Mouse (Mus musculus): ENCODE results near the gene M1ap.
A peak's percentile ranks its signal among the peaks of the same experiment; 100 is the strongest.

Gene M1ap

DNA sequence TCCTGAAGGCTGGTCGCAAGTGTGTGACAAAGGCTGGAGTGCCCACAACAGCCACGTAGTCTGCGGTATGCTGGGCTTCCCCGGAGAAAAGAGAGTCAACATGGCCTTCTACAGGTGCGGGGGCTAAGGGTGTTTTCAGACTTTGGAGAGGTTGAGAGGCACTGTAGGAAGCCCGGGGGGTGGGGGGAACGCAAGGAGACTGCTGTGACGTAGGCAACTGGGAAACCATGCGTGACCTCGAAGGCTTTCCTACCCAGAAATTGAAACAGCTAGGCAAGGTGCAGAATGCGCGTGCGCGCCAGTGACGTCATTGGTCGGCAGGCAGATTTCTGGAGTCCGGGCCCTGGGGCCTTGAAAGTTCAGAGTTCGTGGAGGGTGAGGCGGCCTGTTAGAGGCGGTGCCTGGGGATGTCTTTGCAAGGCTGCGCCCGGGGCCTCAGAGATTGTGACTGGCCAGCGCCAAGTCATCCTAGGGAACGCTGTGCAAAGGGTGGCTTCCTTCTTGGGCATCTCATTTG is 91.9 kb downstream of the M1ap start:
- DNase-seq, result peak; percentile 85

DNA sequence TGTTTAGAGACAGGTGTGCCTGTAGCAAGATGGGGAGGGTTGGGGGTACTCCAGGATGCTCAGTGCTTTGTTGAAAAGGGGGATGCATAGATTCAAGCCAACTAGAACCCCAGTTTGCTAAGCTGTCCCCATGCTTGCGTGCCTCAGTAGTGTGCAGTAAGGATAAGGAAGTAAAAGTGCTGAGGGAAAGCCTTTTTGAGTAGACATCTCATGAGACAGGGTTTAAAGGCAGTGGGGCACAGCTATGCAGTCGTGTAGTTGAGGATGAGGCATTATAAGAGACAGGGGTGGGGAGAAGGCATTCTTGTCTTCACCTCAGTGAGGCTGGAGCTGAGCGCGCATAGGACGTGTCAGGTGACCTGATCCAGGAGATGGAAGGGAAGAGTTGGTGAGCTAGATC is 93.9 kb downstream of the M1ap start:
- no peak for DNase-seq

DNA sequence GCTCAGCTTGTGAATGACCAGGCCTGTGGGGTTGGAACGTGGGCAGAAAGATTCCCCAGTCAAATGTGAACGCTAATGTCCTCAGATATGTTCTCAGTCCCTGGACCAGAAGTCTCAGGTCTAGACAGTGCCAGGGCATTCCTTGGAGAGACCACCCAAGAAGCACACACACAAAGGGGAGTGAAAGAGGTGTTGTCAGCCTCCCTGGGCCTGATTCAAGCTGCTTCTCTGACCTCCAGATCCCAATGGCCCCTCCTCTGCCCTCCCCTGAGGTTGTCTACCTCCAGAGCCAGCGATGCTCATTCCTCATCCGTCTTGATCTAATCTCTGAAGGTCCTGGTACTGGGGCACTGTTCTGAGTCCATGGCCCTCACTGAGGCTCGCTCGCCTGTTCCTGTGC is 96.9 kb downstream of the M1ap start:
- DNase-seq, result no peak

DNA sequence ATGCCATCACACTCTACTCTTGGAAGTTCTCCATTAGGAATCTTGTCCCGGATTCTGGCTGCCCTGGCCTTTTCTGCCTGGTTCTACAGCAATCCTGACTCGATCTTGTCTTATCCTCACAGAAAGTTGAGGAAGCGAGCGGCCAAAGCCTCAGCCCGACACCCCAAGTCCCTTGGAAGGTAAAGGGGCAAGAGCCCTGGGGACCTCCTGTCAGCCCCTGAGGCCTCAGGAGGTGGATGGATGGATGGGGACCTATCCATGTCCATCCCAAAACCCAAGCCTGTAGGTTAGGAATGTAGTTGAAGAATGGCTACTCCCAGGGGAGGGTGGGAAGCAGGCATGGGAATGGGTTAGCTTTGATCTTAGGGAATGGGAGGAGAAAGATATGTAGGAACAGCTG is 97.3 kb downstream of the M1ap start:
- no peak for DNase-seq

DNA sequence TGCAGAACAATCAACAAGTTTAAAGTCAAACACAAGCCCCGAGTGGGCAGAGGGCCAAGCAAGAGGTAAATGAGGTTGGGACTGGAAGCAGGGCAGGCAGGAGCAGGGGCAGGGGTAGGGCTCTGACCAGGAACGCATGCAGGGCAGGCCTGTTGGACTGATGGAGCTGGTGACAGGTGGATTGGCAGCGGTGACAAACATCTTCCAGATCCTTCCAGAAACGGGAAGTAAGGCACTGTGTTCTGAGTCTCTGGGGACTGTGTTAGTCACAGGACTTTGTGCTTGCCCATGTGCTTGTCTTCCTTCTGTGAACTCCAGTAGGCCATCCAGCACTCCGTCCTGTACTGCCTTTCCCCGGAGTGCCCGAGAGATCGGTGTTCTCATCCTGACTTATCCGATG is 98.0 kb downstream of the M1ap start:
- DNase-seq, result no peak

DNA sequence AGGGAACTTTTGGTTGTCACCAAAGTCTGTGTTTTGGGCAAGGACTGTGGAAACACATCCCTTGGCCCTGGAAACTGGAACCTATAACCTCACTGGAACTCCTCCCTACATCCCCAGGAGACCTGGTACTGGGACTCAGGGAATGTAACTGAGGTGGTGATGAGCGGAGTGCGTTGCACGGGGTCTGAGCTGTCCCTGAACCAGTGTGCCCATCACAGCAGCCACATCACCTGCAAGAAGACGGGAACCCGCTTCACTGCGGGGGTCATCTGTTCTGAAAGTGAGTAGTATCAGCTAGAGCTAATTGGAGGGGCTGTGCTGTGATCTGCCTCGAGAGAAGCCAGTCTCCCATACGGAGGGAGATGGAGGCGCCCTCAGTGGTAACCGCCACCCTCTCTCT is 102.7 kb downstream of the M1ap start:
- DNase-seq, result no peak

DNA sequence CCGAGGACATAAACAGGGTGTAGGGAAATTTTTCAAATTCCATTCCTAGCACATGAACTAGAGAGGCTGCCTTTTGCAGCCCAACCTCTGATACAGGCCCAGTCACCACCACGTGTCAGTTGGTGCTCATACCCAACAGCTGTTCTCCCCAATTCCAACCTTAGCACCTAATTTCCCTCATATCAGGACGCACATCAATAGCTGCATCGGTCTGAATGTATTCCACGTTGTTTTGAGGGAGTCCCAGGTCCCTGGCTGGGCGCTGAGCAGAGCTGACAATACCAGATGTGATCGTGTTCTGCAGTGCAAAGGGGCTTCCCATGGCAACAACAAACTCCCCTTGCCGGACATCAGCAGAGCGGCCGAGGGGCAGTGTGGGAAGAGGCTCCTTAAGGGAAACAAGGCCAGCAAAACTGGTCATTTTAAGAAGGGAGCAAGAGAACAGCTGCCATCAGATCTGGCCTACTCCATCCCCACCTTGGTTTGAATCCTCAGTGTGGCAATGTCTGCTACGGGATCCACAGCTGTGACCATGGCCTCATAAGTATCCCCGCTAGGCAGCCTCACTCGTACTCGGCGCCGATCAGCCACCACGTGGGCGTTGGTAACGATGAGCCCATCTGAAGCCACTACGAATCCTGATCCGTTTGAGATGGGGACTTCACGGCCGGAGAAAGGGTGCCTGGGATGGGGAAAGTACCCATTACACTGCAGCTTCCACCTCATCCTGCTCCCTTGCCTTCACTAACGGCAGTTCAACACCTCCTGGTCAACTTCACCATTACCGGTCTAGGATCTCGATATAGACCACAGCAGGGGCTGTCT is 106.6 kb downstream of the M1ap start:
- peak; percentile 48 for DNase-seq

DNA sequence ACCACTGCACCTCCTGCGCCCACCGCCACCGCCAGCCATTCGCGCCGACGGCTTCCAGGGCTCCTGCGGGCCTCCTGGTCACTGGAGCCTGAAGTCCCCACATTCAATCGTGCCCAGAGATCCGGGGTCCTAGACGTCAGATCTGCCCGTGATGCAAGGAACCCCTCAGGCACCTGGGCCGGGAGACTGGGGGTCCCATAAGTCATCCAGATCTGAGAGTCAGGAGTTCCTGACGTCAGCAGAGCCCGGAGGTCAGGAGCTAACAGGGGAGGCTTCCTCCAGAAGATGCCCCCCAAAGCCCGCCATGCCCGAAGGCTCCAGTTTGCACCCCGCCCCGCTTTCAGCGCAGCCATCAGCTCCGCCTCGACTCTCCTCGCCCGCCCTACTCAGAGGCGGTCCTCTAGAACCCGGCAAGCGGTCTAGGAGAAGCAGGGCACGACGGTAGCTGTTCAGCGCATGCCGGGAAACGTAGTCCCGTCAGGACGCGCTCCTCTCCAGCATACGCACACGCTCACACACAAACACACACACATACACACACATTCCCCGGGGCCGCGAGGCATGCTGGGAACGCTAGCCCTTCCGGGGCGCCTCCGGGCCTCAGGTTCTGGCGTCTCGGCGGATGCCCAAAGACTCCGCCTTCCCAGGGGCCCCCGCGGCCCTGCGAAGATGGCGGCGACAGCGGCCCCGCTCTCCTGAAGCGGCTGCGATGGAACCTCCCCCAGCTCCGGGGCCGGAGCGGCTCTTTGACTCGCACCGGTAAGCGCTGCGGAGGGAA is 107.6 kb downstream of the M1ap start, which contains the start of gene Aup1:
Gene Aup1, plus strand, starts transcription at position 448 of the 778 bp plus-strand sequence.
- DNase-seq, result peak; percentile 97

DNA sequence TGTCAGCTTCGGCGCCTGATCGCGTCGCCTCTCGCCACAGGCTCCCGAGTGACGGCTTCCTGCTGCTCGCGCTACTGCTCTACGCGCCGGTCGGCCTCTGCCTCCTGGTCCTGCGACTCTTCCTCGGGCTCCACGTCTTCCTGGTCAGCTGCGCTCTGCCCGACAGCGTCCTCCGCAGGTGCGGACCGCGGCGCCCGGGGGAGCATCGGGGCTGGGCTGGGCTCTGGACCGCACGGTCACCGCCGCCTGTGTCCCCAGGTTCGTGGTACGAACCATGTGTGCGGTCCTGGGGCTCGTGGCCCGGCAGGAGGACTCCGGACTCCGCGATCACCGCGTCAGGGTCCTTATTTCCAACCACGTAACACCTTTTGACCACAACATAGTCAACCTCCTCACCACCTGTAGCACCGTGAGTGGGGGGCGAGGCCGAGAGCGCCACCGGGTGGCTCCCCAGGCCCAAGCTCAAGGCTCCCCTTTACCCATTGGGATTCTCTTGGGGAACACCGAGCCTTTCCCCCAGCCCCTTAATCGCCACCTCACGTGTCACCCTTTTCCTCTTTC is 108.2 kb downstream of the M1ap start, which contains the start of gene Htra2:
Gene Htra2, minus strand, starts transcription at position 403 of the 561 bp plus-strand sequence.
- no peak for DNase-seq

DNA sequence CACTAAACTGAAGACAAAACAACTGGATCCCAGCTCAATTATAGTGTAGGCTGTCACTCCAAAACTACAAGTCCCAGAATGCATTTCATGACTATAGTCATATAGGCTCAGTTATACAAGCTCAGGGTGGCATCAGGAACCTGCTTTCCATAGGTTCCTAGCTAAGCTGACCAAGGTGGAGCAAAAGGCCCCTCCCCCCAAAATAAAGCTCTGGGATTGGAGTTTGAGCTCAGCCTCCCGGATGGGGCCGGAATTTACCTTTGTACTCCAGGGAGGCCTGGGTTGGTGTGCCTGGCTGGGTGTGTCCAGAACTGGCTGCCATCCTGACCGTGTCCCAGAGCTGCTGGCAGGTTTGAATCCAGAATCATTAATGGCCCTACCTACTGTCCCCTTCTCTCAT is 111.1 kb downstream of the M1ap start, which contains the start of gene Dqx1:
Gene Dqx1, plus strand, starts transcription at position 55 of the 400 bp plus-strand sequence.
- DNase-seq, result peak; percentile 38

DNA sequence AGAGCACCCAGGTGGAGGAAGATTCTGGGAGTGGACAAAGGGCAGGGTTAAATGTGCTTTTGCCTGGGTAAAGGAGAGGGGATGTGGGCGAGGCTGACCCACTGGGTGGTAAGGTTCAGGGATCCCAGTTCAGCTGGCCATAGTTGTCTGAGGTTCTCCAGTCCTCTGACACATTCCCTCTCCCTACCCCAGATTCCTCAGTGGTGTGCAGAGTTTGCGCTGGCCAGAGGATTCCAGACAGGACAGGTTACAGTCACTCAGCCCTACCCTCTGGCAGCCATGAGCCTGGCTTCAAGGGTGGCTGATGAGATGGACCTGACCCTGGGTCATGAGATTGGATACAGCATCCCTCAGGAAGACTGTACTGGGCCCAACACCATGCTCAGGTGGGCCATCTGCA is 112.0 kb downstream of the M1ap start:
- DNase-seq, result no peak

DNA sequence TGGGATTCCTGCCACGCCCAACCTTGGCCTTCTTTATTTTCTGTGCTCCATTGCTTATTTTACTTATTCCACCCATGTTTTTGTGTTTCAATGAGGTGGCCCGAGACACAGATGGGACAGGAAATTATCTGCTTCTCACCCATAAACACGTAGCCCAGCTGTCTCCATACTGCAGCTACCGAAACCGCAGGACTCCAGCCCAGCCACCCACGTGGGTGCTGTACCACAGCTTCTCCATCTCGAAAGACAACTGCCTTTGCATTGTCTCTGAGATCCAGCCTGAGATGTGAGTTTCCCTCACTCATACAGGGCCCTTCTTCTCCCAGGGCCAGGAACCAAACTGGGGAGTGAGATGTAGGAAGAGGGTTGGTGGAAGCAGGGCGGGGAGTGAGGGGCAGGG is 119.3 kb downstream of the M1ap start:
- no peak for DNase-seq

DNA sequence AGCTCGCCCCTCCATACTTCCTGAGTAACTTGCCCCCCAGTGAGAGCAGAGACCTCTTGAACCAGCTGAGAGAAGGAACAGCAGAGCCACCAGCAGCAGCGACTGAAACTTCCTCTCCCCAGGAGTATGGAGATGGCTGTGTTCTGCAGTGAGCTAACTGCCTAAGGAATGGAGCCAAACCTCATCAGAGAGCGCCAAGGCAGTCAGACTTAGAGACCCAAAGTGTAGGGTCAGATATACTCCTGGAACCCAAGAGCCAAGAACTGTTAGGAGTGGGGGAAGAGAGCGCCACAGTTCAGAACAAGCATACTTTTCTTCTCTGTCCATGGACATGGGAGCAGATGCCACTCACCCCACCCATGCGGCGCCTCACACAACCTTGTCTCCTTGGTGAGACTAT is 119.7 kb downstream of the M1ap start:
- no peak for DNase-seq

DNA sequence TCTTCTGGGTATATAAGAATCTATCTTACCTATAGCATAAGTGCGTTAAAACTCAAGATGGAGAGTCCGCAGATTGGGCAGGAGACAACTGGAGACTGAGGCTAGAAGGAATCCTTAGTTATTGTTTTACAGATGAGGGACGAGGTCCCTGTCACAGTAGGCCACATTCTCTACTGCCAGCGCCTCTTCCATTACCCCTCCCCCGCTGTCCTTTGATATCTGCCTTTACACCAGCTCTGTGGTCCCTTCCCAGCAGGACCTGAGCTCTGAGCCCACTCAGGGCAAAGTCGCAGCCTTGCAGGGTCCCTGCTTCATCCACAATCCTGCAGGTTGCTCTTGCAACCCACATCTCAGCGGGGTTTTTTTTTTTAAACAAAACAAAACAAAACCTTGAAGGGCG is 121.5 kb downstream of the M1ap start:
- no peak for DNase-seq

DNA sequence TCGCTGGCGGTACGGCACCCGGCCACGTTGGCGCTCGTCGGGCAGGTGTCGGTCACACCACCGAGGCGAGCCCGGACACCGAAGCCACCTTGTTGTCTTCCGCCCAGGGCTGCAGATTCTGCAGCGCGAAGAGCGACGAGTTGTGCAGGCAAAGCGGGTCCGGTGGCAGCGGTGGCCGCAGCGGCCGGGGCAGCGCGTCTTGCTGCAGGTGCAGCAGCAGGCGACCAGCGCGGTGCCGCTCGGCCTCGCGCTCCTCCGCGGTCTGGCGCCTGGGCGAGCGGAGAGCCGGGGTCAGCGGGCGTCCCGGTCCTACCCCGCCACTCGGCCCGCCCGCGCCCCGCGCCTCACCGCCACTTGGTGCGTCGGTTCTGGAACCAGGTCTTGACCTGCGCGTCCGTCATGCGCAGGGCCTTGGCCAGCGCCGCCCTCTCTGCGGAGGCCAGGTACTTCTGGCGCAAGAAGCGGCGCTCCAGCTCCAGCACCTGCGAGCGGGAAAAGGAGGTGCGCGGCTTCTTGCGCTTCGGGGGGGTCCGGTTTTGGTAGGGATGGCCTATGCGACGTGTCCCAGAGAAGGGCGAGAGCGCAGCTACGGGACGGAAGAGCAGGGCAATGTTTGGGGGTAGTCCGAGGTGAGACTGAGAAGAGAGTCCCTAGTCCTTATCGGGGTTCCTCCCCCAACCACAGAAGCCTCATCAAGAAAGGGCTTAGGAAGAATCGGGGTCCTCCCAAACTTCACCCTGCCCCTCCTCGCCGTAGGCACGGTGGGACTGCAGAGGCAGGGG is 122.2 kb downstream of the M1ap start:
- no peak for DNase-seq

DNA sequence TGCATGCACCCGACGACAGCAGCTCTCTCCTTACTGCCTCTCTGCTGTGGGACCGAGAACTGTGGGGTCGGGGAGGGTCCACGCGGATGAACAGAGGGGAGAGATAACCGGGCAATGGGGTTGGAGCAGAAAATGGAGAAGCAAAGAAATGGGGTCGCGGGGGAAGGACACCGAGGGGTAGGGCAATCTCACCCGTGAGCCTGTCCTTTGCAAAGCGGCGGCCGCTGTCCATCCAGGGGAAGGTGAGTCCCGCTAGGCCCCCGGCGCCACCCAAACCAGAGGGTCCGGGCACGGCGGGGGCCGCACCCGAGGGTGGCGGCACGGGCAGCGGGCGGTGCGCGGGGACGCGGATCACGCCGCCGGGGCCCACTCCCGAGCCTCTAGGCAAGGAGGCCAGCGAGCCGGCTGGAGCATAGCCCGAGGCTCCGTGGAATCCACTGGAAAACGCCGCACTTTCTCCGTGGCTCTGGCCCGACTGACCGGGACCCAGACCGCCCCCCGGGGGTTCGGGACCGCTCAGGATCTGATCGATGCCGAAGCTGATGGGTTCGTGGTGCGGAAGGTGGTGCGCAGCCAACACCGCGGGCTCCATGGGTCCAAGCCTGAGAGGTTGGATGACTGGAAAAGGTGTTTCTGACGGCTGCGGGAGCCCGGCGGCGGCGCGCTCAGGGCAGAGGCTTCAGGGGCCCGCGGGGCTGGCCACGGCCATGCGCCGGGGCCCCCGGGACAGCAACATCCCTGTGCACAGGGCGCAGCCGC is 123.0 kb downstream of the M1ap start:
- no peak for DNase-seq

DNA sequence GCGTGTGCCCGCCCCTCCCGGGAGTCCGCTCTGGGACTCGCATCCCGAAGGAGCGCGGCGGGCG is 123.4 kb downstream of the M1ap start, which contains the start of gene Tlx2:
Gene Tlx2, minus strand, starts transcription at position 47 of the 64 bp plus-strand sequence.
- DNase-seq, result no peak

DNA sequence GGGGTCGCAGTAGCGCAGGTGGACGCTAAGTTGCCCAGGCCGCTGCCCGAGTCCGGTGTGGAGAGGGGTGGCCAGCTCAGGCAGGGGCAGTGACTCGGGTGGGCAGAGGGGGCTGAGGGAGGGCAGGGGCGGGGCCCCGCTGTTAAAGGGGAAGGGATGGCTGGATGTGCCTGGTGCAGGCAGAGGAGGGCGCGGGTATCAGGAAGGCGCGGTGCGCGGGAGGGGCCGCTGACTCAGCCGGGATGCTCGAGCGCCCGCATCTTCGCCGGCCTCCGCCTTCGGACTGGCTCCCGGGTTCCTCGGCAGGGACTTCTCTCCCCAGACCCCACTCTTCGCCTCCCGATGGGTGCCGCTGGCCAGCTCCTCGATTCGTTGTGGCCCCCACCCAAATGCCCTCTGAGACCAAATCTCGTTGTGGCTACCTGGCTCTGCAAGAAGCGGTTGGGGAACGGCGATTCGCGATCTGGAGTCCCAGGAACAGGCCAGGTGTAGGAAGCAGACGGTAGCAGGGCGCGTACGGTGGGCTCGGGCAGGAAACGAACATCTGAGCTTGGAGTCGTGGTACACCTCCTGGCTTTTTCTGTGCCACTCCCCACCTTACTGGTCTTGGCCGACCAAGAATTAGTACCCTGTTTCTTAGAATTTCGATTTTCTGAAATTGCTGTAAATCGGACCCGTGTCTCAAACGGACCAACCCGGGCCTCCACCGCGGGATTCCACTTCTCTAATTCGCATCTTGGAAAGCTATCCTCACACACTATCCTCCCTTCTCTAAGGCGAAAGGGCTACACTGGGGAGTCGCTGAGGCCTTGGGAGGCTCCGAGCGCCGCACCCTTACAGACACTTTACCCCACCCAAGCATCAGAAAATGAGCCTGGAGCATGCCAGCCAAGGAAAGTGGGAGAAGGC is 123.9 kb downstream of the M1ap start:
- peak; percentile 42 for DNase-seq

DNA sequence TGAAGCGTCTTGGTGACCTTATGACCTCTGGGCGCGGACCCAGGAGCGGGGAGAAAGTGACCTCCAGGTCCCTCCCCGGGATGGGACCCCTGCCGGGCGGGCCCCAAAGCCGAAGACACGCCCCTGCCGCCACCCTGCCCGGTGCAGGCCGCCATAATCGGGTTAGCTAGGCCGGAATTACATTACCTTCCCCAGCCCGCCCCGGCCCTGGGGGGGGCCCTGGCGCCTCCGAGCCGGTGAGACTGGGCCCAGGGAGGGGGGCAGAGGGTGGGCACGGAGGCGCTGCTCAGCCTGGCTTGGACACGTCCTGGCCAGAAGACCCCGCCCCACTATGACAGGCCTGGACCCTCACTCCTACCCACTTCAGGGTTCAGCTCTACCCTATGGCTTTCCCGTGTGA is 124.5 kb downstream of the M1ap start:
- DNase-seq, result peak; percentile 47

DNA sequence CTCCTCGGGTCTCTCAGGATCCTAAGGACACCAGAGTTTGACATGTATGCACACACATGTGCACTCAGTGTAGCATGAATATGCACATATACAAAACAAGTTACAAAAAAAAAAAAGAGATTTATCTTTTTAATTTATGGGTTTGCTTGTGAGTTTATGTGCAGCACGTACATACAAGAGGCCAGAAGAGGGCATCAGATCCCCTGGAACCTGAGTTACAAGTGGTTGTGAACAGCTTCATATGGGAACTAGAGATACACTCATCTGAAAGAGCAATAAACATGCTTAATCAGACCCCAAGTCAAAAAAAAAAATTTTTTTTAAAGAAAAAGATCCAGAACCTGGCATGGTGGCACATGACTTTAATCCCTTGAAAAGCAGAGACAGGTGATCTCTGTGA is 128.3 kb downstream of the M1ap start:
- DNase-seq, result no peak

DNA sequence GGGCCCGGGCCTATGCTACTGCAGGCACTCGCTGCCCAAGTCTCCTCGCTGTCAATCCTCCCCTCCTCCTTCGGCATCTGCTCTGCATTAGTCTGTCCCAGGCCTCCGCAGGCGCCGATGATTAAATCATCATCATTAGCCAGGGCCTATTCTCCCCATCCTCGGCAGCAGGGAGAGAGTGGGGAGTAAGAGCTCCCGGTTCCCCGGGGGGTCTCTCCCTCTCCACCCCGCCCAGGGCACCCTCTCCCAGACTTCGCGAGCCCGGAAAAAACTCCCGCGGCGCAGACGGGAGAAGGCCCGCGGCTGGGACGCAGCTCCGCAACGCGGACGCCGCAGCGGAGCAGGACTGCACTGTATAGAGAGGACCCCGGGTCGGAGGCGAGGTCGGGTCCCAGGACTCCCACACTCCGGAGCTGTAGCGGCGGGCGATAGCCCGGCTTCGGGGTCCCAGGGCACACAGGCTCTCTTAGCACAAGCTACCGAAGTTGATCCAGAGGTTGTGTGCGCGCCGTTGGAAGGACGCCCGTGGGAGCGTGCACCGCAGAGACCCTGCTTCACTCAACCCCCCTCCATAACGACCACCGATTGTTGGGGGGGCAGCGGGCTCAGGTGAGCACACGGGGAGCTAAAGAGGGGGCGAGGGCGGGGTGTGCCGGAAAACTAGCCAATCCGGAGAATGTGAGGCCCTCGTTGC is 131.1 kb downstream of the M1ap start, which contains the start of gene Pcgf1:
Gene Pcgf1, plus strand, starts transcription at position 240 of the 694 bp plus-strand sequence.
- DNase-seq, result peak; percentile 72

Measured in cerebellum, adult 11-12 months (tissue).